Mouse (Mus musculus) embryonic fibroblast, embryonic 13.5 days (primary cell): Measurements from ENCODE around the gene Zkscan2.

Experiments used
- CTCF ChIP-seq: IDR thresholded peaks from 2 replicates; pipeline ENCODE4 v1.5.1; 2011; ENCODE audit warnings: mild to moderate bottlenecking, control low read depth, low read length, moderate library complexity, borderline replicate concordance; ENCODE audit not compliant: insufficient read depth
- POLR2A ChIP-seq: IDR thresholded peaks from 2 replicates; pipeline ENCODE4 v1.6.1; 2011; ENCODE audit warnings: low read depth, mild to moderate bottlenecking, control low read depth, low read length, moderate library complexity

DNA sequence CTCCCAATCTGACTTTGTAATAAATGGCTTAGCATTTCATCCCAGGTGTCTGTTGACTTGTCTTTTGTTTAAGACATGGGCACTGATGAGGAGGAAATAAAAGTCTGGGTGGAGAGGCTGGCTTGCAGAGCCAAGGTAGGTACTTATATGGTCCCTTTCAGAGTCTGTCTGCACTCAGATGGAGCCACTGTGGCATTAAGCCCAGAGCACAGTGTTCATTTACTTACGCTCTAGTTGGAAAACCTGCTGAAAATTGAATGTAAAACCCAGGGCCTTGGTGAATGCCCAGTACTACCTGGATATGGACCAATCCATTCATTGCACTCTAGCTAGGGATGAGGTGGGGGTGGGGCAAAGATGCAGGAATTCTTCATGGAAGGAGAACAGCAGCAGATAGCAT lies 32.3 kb downstream of the Zkscan2 start:
- no peak for TF ChIP-seq CTCF
- no peak for TF ChIP-seq POLR2A
